Mouse (Mus musculus) midbrain, postnatal 0 days (tissue): ENCODE data around the gene Ccdc40. TPM values are rescaled to one million over a fixed set of nuclear protein-coding genes. Genes with fewer than 3 reads are reported as not detected.

ENCODE experiments used
- ATAC-seq: fragments of 200-750 bp; cut with Nextera tagmentation; 2 replicates; pipeline ENCODE4 v1.8.0; 2017; ENCODE audit warnings: moderate number of reproducible peaks, mild to moderate bottlenecking, moderate TSS enrichment, moderate library complexity; ENCODE audit not compliant: low FRiP score
- DNase-seq: peaks from one replicate; pipeline ENCODE4 v3.0.0-alpha.2; 2015; ENCODE audit warnings: low spot score
- H3K27ac ChIP-seq: fragments of 300-500 bp; sonication (generic); 2 replicates; pipeline ENCODE4 v1.5.1; 2014; ENCODE audit warnings: low read depth, mild to moderate bottlenecking, low read length, mixed read lengths
- H3K27me3 ChIP-seq: fragments of 300-500 bp; sonication (generic); 2 replicates; pipeline ENCODE4 v1.6.1; 2014; ENCODE audit warnings: low read length, control low read depth, mixed read lengths; ENCODE audit not compliant: insufficient read depth
- H3K36me3 ChIP-seq: fragments of 300-500 bp; sonication (generic); 2 replicates; pipeline ENCODE4 v1.6.1; 2014; ENCODE audit warnings: low read length, control low read depth, mixed read lengths; ENCODE audit not compliant: insufficient read depth
- H3K4me1 ChIP-seq: fragments of 300-500 bp; sonication (generic); 2 replicates; pipeline ENCODE4 v1.6.1; 2014; ENCODE audit warnings: mild to moderate bottlenecking, control low read depth, antibody characterized with exemption, low read length, mixed read lengths; ENCODE audit not compliant: insufficient read depth
- H3K4me2 ChIP-seq: fragments of 300-500 bp; sonication (generic); 2 replicates; pipeline ENCODE4 v1.6.1; 2014; ENCODE audit warnings: low read depth, mild to moderate bottlenecking, low read length, mixed read lengths; ENCODE audit not compliant: poor library complexity, severe bottlenecking
- H3K4me3 ChIP-seq: fragments of 300-500 bp; sonication (generic); 2 replicates; pipeline ENCODE4 v1.5.1; 2014; ENCODE audit warnings: low read depth, mild to moderate bottlenecking, low read length, moderate library complexity
- H3K9ac ChIP-seq: fragments of 300-500 bp; sonication (generic); replicated peaks from 2 replicates; pipeline ENCODE4 v1.6.1; 2014; ENCODE audit warnings: mild to moderate bottlenecking, low read length, moderate library complexity, mixed read lengths; ENCODE audit not compliant: poor library complexity, severe bottlenecking
- H3K9me3 ChIP-seq: fragments of 300-500 bp; sonication (generic); 2 replicates; pipeline ENCODE4 v1.6.1; 2016; ENCODE audit warnings: low read length, control low read depth
- CTCF ChIP-seq: IDR thresholded peaks from 2 replicates; pipeline ENCODE4 v1.5.1; 2016; ENCODE audit warnings: antibody characterized with exemption, mild to moderate bottlenecking
- WGBS: fragments of 180-500 bp; shearing (Covaris S2); extraction: QIAGEN DNeasy Blood & Tissue Kit; methylation state at CpG from one replicate; pipeline ENCODE4 v1.1.7; 2014; 5-methylcytosine and 5-hydroxymethylcytosine counted together
- polyA plus RNA-seq: library from polyadenylated mRNA; unstranded; fragments of >200 nt; fragmentation: Nextera tagmentation; extraction: Ambion mirVana; gene quantifications from 2 replicates; pipeline ENCODE4 v1.2.1, GENCODE M21; 2015
- total RNA-seq: library from RNA; depleted of rRNA; stranded (reverse); fragments of >200 nt; gene quantifications from 2 replicates; pipeline ENCODE4 v1.2.3, GENCODE M21; 2014; rRNA removed

Ccdc40 gene
- total and polyA plus RNA-seq, 2 experiments from 2014 or later = 13.3 to 22.7 TPM

- TF ChIP-seq CTCF = no peak
- no peak overlapping the region for H3K27ac ChIP-seq
- no peaks in the 10 kb centered on the region for H3K36me3 ChIP-seq
- no peaks in the 10 kb centered on the region for H3K4me1 ChIP-seq
- no peak overlapping the region for H3K4me2 ChIP-seq
- no peaks in the 10 kb centered on the region for H3K9me3 ChIP-seq
- H3K4me3 ChIP-seq = no peak overlapping the region
- H3K27me3 ChIP-seq = no peaks in the 10 kb centered on the region; the same call in 1 of the 2 replicates
- no peak for DNase-seq
- H3K9ac ChIP-seq = no peak overlapping the region
- 81% methylated on average over 17 of the region's 17 CpGs for whole genome bisulfite sequencing
- no peak for ATAC-seq
Measured at GRCm38 (mm10) chr11:119314252-119314936, 86.0 kb downstream of the Ccdc40 start.

Other genes starting within 250 kb of the Ccdc40 start
- not detected in 2 replicates for gene Enpp7, start 240.4 kb upstream of the Ccdc40 start, total RNA-seq
- not detected in 2 replicates for gene Enpp7, start 240.4 kb upstream of the Ccdc40 start, polyA plus RNA-seq
- 9.6 and 10.6 TPM in 2 replicates for gene Cbx2, start 205.6 kb upstream of the Ccdc40 start, total RNA-seq
- gene Cbx2, start 205.6 kb upstream of the Ccdc40 start, polyA plus RNA-seq = 5.6 and 6.7 TPM in 2 replicates
- gene Cbx8, start 187.6 kb upstream of the Ccdc40 start, total RNA-seq = 14.9 and 15.5 TPM in 2 replicates
- gene Cbx8, start 187.6 kb upstream of the Ccdc40 start, polyA plus RNA-seq = 6.8 and 7.6 TPM in 2 replicates
- gene Cbx4, start 142.4 kb upstream of the Ccdc40 start, total RNA-seq = 48.6 and 53.4 TPM in 2 replicates
- 30.5 TPM in 2 replicates for gene Cbx4, start 142.4 kb upstream of the Ccdc40 start, polyA plus RNA-seq
- 152 and 156 TPM in 2 replicates for gene Tbc1d16, start 73 bp upstream of the Ccdc40 start, total RNA-seq
- gene Tbc1d16, start 73 bp upstream of the Ccdc40 start, polyA plus RNA-seq = 43.1 and 43.5 TPM in 2 replicates
- 186 and 222 TPM in 2 replicates for gene Gaa, start 39.3 kb downstream of the Ccdc40 start, total RNA-seq
- gene Gaa, start 39.3 kb downstream of the Ccdc40 start, polyA plus RNA-seq = 154 and 158 TPM in 2 replicates
- 132 and 169 TPM in 2 replicates for gene Eif4a3, start 71.5 kb downstream of the Ccdc40 start, total RNA-seq
- 229 and 237 TPM in 2 replicates for gene Eif4a3, start 71.5 kb downstream of the Ccdc40 start, polyA plus RNA-seq
- gene Card14, start 79.2 kb downstream of the Ccdc40 start, total RNA-seq = 0.77 and 1.8 TPM in 2 replicates
- 0.59 and 0.67 TPM in 2 replicates for gene Card14, start 79.2 kb downstream of the Ccdc40 start, polyA plus RNA-seq
- 5.4 and 7.3 TPM in 2 replicates for gene Sgsh, start 127.0 kb downstream of the Ccdc40 start, total RNA-seq
- 5.2 and 5.4 TPM in 2 replicates for gene Sgsh, start 127.0 kb downstream of the Ccdc40 start, polyA plus RNA-seq
- gene Slc26a11, start 127.0 kb downstream of the Ccdc40 start, total RNA-seq = 8.3 and 9.0 TPM in 2 replicates
- 7.0 and 7.6 TPM in 2 replicates for gene Slc26a11, start 127.0 kb downstream of the Ccdc40 start, polyA plus RNA-seq
- gene Rnf213, start 164.5 kb downstream of the Ccdc40 start, total RNA-seq = 6.9 and 9.0 TPM in 2 replicates
- gene Rnf213, start 164.5 kb downstream of the Ccdc40 start, polyA plus RNA-seq = 0.64 and 0.74 TPM in 2 replicates